Mouse (Mus musculus) C2C12 (cell line): Measurements from ENCODE around the gene Kif1a. TPM values are rescaled to one million over a fixed set of nuclear protein-coding genes. Genes with fewer than 3 reads are reported as not detected.

Experiments
- H3K27me3 ChIP-seq: one replicate; pipeline ENCODE4 v1.6.1; 2011; ENCODE audit not compliant: control insufficient read depth, insufficient read depth, insufficient read length
- H3K36me3 ChIP-seq: one replicate; pipeline ENCODE4 v1.6.1; 2011; ENCODE audit not compliant: control insufficient read depth, insufficient read depth
- H3K4me3 ChIP-seq: one replicate; pipeline ENCODE4 v1.5.1; 2011; ENCODE audit warnings: mild to moderate bottlenecking, control low read depth; ENCODE audit not compliant: poor library complexity, insufficient read depth, severe bottlenecking
- H3K79me2 ChIP-seq: one replicate; pipeline ENCODE4 v1.6.1; 2011; ENCODE audit not compliant: control insufficient read depth, insufficient read depth
- H3K79me3 ChIP-seq: one replicate; pipeline ENCODE4 v1.6.1; 2011; ENCODE audit warnings: low read depth, control low read depth
- H3ac ChIP-seq: one replicate; pipeline ENCODE3; 2011; ENCODE audit warnings: low read depth; ENCODE audit not compliant: control insufficient read depth, insufficient read length
- CEBPB ChIP-seq: IDR thresholded peaks from one replicate; pipeline ENCODE4 v1.6.1; 2011; ENCODE audit warnings: low read depth, mild to moderate bottlenecking, control low read depth, moderate library complexity
- CTCF ChIP-seq: IDR thresholded peaks from one replicate; pipeline ENCODE4 v1.5.1; 2011; ENCODE audit not compliant: control insufficient read depth, insufficient read depth, insufficient read length
- FOSL1 ChIP-seq: IDR thresholded peaks from one replicate; pipeline ENCODE4 v1.8.0; 2011; ENCODE audit warnings: mild to moderate bottlenecking, low read length; ENCODE audit not compliant: poor library complexity, insufficient read depth, severe bottlenecking
- MAX ChIP-seq: IDR thresholded peaks from one replicate; pipeline ENCODE4 v1.6.1; 2011; ENCODE audit warnings: mild to moderate bottlenecking, control low read depth
- MYOD1 ChIP-seq: IDR thresholded peaks from one replicate; pipeline ENCODE4 v1.6.1; 2011; ENCODE audit warnings: low read depth; ENCODE audit not compliant: control insufficient read depth, insufficient read length
- MYOG ChIP-seq: IDR thresholded peaks from one replicate; pipeline ENCODE4 v1.6.1; 2011; ENCODE audit not compliant: control insufficient read depth, insufficient read length; ENCODE audit errors: extremely low read depth
- USF1 ChIP-seq: IDR thresholded peaks from one replicate; pipeline ENCODE4 v1.6.1; 2011; ENCODE audit warnings: low read depth, mild to moderate bottlenecking, control low read depth, moderate library complexity
- polyA plus RNA-seq: library from polyadenylated mRNA; unstranded; fragments of >200 nt; fragmentation: generic; extraction: Trizol; gene quantifications from one replicate; pipeline ENCODE4 v1.2.1, GENCODE M21; 2012; ENCODE audit warnings: missing spikeins

Gene Kif1a
- polyA plus RNA-seq, 1 experiment, result 3.4 TPM

DNA sequence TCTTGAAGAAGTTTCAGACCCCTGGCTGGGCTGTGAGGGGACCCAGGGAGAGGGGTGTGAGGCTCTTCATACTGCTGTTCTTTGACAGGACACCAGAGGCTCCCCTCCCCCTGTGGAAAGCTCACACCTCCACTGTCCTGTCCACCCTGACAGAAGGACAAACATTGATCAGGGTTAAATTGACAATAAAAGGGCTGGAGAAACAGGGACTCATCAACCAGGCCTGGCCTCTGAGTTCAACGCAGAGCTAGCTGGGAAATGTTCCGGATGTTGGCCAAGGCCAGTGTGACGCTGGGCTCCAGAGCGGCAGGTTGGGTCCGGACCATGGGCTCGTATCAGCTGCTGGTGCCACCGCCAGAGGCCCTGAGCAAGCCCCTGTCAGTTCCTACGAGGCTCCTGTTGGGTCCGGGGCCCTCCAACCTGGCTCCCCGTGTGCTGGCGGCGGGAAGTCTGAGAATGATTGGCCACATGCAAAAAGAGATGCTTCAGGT is 33.3 kb upstream of the Kif1a start, which contains the start of gene Agxt:
Gene Agxt (plus strand): TSS at position 205 of the 491 bp plus-strand sequence.
- H3K4me3 ChIP-seq, result no peak within 1 kb of the TSS

DNA sequence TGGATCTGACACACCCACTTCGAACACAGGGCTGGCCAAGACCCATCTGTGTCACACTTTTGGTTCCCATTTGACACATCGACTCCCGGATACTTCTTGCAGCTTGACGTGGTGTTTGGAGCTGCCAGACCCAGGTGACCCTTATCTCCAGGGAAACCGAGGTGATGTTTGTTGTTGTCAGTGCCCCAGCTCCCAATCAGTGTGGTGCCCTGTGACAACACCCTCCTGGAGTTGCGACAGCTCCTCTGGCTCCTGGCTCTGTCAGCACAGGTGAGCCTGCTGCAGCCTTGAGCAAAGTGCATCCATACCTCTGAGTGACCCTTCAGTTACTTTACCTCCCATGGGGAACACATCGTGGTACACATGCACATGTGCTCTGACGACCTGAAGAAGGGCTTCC is 30.9 kb upstream of the Kif1a start:
- TF ChIP-seq USF1, result no peak
- H3K36me3 ChIP-seq, result no peaks in the 10 kb centered on the region
- H3K79me2 ChIP-seq, result no peaks in the 10 kb centered on the region
- H3K27me3 ChIP-seq, result peaks cover 3% of the 10 kb centered on the region
- H3K4me3 ChIP-seq, result no peak overlapping the region
- H3ac ChIP-seq, result no peak overlapping the region
- H3K79me3 ChIP-seq, result no peaks in the 10 kb centered on the region

More for the DNA sequence above, 33.3 kb upstream of the Kif1a start, which contains the start of gene Agxt:
- Histone ChIP-seq H3K36me3 (no peaks in the 10 kb centered on the region), H3K27me3 (peaks cover 3% of the 10 kb centered on the region), H3ac (no peak within 1 kb of the TSS), H3K79me2 (no peaks in the 10 kb centered on the region), H3K79me3 (no peaks in the 10 kb centered on the region)
- TF ChIP-seq USF1 (no peak), MYOD1 (no peak), FOSL1 (no peak), CTCF (no peak), MAX (no peak), CEBPB (no peak), MYOG (no peak)

DNA sequence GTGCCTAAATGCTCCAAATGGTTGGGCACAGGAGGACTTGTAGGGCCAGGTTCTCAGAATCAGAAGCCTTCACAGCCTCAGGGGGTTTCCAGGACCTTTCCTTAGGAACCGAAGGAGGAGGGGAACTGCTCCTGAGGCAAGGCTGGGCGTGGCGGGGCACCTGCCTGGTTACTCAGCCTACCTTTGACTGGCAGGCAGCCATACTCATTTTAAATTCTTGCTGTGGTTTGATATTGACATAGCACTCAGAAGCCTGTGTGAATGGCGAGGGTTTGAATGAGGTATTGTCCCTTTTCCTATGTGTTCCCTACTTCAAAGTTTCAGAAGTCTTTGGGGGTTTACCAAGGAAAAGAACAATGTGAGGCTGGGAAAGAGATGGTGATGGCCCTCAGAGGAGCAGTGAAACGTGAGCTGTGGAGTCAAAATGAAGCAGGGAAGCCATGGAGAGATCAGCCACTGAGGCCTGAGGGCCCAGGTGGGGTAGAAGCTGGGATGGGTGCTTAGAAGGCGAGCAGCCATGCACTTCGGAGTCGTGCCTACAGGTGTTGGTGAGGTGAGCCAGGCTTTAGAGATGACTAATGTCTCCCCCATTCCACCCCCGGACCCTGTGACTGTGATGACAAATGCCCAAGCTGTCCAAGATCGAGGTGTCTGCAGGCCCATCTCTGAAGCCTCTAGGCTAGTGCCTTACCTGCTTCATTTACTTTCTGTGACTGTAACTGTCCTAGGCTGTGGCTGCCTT is 28.7 kb upstream of the Kif1a start:
- Histone ChIP-seq H3ac (no peak overlapping the region), H3K36me3 (no peaks in the 10 kb centered on the region), H3K27me3 (peaks cover 3% of the 10 kb centered on the region), H3K79me2 (no peaks in the 10 kb centered on the region), H3K79me3 (no peaks in the 10 kb centered on the region), H3K4me3 (no peak overlapping the region)
- no peak for TF ChIP-seq MYOG
- TF ChIP-seq FOSL1, result no peak
- no peak for TF ChIP-seq CEBPB
- no peak for TF ChIP-seq MAX
- TF ChIP-seq MYOD1, result no peak
- TF ChIP-seq USF1, result no peak
- TF ChIP-seq CTCF, result no peak

DNA sequence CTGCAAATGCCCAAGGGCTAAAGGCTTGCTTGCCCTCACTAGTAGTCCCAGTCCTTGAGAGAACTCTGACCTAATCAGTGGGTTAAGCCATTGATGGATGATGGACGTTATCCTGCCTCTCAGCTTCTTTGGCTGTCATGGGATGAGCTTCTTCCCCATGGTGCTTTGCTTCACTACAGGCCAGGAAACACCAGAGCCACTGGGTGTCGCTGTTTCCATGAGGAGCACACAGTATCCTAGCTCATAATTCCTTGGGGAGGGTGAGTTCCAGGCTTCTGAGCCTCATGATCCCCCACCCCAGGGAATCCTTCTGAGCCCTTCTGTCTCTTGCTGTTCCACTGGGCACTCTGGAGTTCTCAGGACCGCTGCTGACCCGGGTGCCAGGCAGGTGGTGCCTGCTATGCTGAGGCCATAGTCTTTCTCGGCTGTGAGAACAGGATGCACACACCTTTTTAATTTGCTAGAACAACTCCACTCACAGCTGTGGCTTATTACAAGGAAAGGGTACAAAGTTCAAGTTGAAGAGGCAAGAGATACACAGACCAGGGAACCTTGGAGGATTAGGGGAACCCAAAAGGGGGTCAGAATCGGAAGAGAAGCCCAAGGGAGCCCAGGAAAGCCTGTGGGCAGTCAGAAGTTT is 27.1 kb upstream of the Kif1a start:
- H3K36me3 ChIP-seq, result no peaks in the 10 kb centered on the region
- H3K79me3 ChIP-seq, result no peaks in the 10 kb centered on the region
- no peak for TF ChIP-seq MYOD1
- TF ChIP-seq CEBPB, result no peak
- peak; percentile 53 for TF ChIP-seq CTCF
- H3K27me3 ChIP-seq, result peaks cover 3% of the 10 kb centered on the region
- no peak overlapping the region for H3K4me3 ChIP-seq
- no peaks in the 10 kb centered on the region for H3K79me2 ChIP-seq
- no peak overlapping the region for H3ac ChIP-seq

DNA sequence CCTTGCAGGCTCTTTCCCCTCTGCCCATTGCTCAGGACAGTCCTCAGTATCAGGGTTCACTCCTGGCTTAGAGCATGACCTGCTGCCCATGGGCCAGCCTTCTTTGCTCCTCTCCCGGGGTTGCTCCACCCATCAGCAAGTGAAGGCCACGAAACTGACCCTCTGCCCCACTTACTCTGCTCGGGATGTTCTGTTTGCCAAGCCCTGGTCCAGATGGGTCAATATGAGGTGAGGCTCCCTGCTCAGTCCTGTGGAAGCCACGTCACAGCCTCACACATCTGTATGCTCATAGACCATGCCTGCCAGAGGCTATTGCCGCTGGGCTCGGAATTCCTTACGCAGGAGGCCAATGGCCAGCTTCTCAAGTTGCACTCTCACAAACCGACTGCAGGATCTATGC is 26.5 kb upstream of the Kif1a start:
- no peak for TF ChIP-seq CEBPB
- no peak for TF ChIP-seq MYOD1
- no peaks in the 10 kb centered on the region for H3K36me3 ChIP-seq
- H3K79me2 ChIP-seq, result no peaks in the 10 kb centered on the region
- H3K4me3 ChIP-seq, result no peak overlapping the region
- H3K27me3 ChIP-seq, result peaks cover 7% of the 10 kb centered on the region
- H3K79me3 ChIP-seq, result no peaks in the 10 kb centered on the region
- no peak overlapping the region for H3ac ChIP-seq

DNA sequence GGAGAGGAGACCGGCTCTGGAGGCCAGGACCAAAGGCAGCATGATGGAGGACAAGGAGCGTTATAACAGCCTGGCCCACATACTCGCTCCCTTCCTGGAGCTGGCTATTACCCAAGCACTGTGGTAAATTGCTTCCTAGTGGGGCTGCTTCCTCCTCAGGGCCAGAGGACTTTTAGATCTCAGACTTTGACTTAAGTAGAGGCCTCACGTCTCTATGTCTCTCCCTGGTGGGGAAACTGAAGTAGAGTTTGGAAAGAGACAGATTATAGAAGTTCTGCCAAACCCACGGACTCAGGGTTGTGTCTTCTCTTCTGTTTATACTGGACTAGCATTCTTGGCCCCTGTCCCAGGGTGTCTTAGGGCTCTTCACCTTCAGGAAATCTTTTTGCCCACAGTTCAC is 23.5 kb upstream of the Kif1a start:
- TF ChIP-seq MYOD1 (no peak), USF1 (no peak), MAX (no peak), CEBPB (no peak), CTCF (no peak), FOSL1 (no peak), MYOG (no peak)
- no peaks in the 10 kb centered on the region for H3K36me3 ChIP-seq
- H3K27me3 ChIP-seq, result peaks cover 13% of the 10 kb centered on the region
- no peaks in the 10 kb centered on the region for H3K79me3 ChIP-seq
- no peak overlapping the region for H3K4me3 ChIP-seq
- no peak overlapping the region for H3ac ChIP-seq
- H3K79me2 ChIP-seq, result no peaks in the 10 kb centered on the region
